Mouse (Mus musculus) small intestine, adult 2 months (tissue): ENCODE results near the gene Gstm1.
"Not testable (repeated sequence)": the region's sequence is repeated elsewhere in the genome, so short reads cannot be mapped to it uniquely, and the experiment has no call there.

Experiments
- CTCF ChIP-seq: fragments of 200-500 bp; IDR thresholded peaks from 2 replicates; pipeline ENCODE4 v1.5.1; 2012; ENCODE audit warnings: low read depth, mild to moderate bottlenecking, control low read depth, inconsistent platforms, low read length, moderate library complexity, mixed read lengths; ENCODE audit not compliant: insufficient replicate concordance, insufficient read length; ENCODE audit errors: extremely low read depth
- POLR2A ChIP-seq: fragments of 200-500 bp; IDR thresholded peaks from 2 replicates; pipeline ENCODE4 v1.6.1; 2012; ENCODE audit warnings: low read depth, mild to moderate bottlenecking, control low read depth, inconsistent platforms, low read length, moderate library complexity

DNA sequence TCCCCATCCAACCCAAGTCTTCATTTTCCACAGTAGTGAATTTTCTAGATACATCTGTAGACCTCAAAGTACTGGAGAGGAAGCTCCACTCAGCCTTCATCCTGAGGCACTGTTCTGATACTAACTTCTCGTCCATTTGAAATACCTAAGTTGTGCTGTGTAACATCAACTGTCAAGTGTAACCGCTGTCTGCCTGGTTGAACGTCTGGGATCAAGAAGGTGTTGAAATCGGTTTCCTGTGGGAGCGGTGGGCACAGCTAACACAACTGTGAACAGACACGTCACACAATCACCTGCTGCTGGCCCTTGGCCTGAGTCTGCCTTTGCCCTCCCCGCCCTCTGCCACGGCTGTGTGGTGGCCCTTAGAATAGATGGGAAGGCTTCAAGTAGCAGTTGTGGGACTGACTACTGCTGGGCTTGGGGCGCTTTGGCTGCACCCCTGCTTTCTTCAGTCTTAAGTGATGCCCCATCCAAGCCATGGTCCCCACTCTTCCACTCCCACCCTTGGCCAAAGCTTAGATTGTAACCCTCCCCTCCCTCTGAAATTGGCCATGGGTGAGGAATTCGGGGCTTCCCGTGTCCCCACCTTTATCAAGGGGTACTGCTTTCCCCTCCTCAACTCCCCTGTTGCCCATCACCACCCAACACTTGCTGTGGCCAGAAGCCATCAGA, 2.7 kb upstream of the Gstm1 start:
- TF ChIP-seq POLR2A, CTCF: not testable (repeated sequence)
